Mouse (Mus musculus): ENCODE measurements around the gene R3hdm2. TPM values are rescaled to one million over a fixed set of nuclear protein-coding genes. Genes with fewer than 3 reads are reported as not detected.
A peak's percentile ranks its signal among the peaks of the same experiment; 100 is the strongest.

R3hdm2 gene
- polyA plus RNA-seq, 1 experiment from 2014 or later, result 36.3 TPM

- no peak overlapping the region for H3K27ac ChIP-seq (replicated peaks in 1 of 2; ENCODE audit: control insufficient read depth in 1 of 2, insufficient read depth in 1 of 2, low read depth in 2 of 2, low read length in 2 of 2)
- no peaks in the 10 kb centered on the region for H3K36me3 ChIP-seq (ENCODE audit: control insufficient read depth, insufficient read depth, low read length)
- no peak for ATAC-seq (ENCODE audit: insufficient number of reproducible peaks, insufficient read depth, low FRiP score, low read depth)
- no peak overlapping the region for H3K9ac ChIP-seq (ENCODE audit: low read length)
- no peaks in the 10 kb centered on the region for H3K27me3 ChIP-seq (ENCODE audit: control insufficient read depth, insufficient read depth, low read length)
- no peaks in the 10 kb centered on the region for H3K9me3 ChIP-seq (ENCODE audit: control insufficient read depth, low read length)
- no peak overlapping the region for H3K4me3 ChIP-seq (ENCODE audit: control insufficient read depth in 1 of 2, insufficient read depth in 1 of 2, low read depth in 1 of 2, low read length in 2 of 2)
- no peak overlapping the region for H3K4me2 ChIP-seq (ENCODE audit: low read length)
- H3K4me1 ChIP-seq (ENCODE audit: control insufficient read depth in 2 of 2, insufficient read depth in 2 of 2, low read length in 2 of 2), result peaks cover 2 to 11% of the 10 kb centered on the region in 2 experiments
- WGBS, result 59% methylated on average over 3 of the region's 3 CpGs
Observed at GRCm38 (mm10) chr10:127377700-127378099, 2.4 kb upstream of the R3hdm2 start.

DNA sequence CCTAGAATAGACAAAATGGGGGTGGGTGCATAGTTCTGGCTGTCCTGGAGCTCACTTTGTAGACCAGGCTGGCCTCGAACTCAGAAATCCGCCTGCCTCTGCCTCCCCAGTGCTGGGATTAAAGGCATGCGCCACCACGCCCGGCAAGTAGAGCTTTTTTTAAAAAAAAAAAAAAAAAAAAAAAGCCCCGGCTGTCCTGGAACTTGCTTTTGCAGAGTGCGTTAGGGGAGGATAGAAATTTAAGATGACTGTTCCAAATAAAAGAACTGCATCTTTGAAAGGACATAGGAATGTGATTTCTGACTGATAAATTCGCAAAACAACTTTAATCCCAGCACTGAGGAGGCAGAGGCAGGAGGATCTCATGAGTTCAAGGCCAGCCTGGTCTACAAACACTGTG lies 473 bp upstream of the R3hdm2 start:
- H3K9me3 ChIP-seq (ENCODE audit: control insufficient read depth, low read length), result no peaks in the 10 kb centered on the region
- peak overlapping the region; percentile 64 to 71 for H3K4me3 ChIP-seq (ENCODE audit: control insufficient read depth in 1 of 2, insufficient read depth in 1 of 2, low read depth in 1 of 2, low read length in 2 of 2)
- H3K4me1 ChIP-seq (ENCODE audit: control insufficient read depth in 2 of 2, insufficient read depth in 2 of 2, low read length in 2 of 2), result peaks cover 2 to 19% of the 10 kb centered on the region in 2 experiments
- ATAC-seq (ENCODE audit: insufficient number of reproducible peaks, insufficient read depth, low FRiP score, low read depth), result no peak
- peak overlapping the region; percentile 62 for H3K4me2 ChIP-seq (ENCODE audit: low read length)
- H3K27me3 ChIP-seq (ENCODE audit: control insufficient read depth, insufficient read depth, low read length), result no peaks in the 10 kb centered on the region
- 77% methylated on average over 8 of the region's 8 CpGs for WGBS
- H3K36me3 ChIP-seq (ENCODE audit: control insufficient read depth, insufficient read depth, low read length), result no peaks in the 10 kb centered on the region
- H3K27ac ChIP-seq (replicated peaks in 1 of 2; ENCODE audit: control insufficient read depth in 1 of 2, insufficient read depth in 1 of 2, low read depth in 2 of 2, low read length in 2 of 2), result peak overlapping the region in 1 of 2 experiments; percentile 98; a peak in 1 of 4 replicates
- peak overlapping the region; percentile 94 for H3K9ac ChIP-seq (ENCODE audit: low read length)

- Histone ChIP-seq H3K27me3 (ENCODE audit: control insufficient read depth, insufficient read depth, low read length) (no peaks in the 10 kb centered on the region), H3K36me3 (ENCODE audit: control insufficient read depth, insufficient read depth, low read length) (no peaks in the 10 kb centered on the region), H3K27ac (replicated peaks in 1 of 2; ENCODE audit: control insufficient read depth in 1 of 2, insufficient read depth in 1 of 2, low read depth in 2 of 2, low read length in 2 of 2) (peak overlapping the region; percentile 94 to 98), H3K4me3 (ENCODE audit: control insufficient read depth in 1 of 2, insufficient read depth in 1 of 2, low read depth in 1 of 2, low read length in 2 of 2) (peak overlapping the region; percentile 60 to 71), H3K4me2 (ENCODE audit: low read length) (peak overlapping the region; percentile 79), H3K9ac (ENCODE audit: low read length) (peak overlapping the region; percentile 94), H3K9me3 (ENCODE audit: control insufficient read depth, low read length) (no peaks in the 10 kb centered on the region), H3K4me1 (ENCODE audit: control insufficient read depth in 2 of 2, insufficient read depth in 2 of 2, low read length in 2 of 2) (peaks cover 2 to 30% of the 10 kb centered on the region in 2 experiments)
- ATAC-seq (ENCODE audit: insufficient number of reproducible peaks, insufficient read depth, low FRiP score, low read depth), result peak; percentile 88
- WGBS, result under 1% methylated on average over 45 of the region's 79 CpGs
Observed at GRCm38 (mm10) chr10:127380767-127381742, 928 bp downstream of the R3hdm2 start.

- ATAC-seq (ENCODE audit: insufficient number of reproducible peaks, insufficient read depth, low FRiP score, low read depth), result no peak
- Histone ChIP-seq H3K27ac (replicated peaks in 1 of 2; ENCODE audit: control insufficient read depth in 1 of 2, insufficient read depth in 1 of 2, low read depth in 2 of 2, low read length in 2 of 2) (peak overlapping the region; percentile 94 to 98), H3K9me3 (ENCODE audit: control insufficient read depth, low read length) (no peaks in the 10 kb centered on the region), H3K4me3 (ENCODE audit: control insufficient read depth in 1 of 2, insufficient read depth in 1 of 2, low read depth in 1 of 2, low read length in 2 of 2) (peak overlapping the region; percentile 60 to 71; a peak in 3 of 4 replicates), H3K27me3 (ENCODE audit: control insufficient read depth, insufficient read depth, low read length) (no peaks in the 10 kb centered on the region), H3K9ac (ENCODE audit: low read length) (peak overlapping the region; percentile 94), H3K4me1 (ENCODE audit: control insufficient read depth in 2 of 2, insufficient read depth in 2 of 2, low read length in 2 of 2) (peaks cover 2 to 30% of the 10 kb centered on the region in 2 experiments), H3K4me2 (ENCODE audit: low read length) (peak overlapping the region; percentile 79), H3K36me3 (ENCODE audit: control insufficient read depth, insufficient read depth, low read length) (no peaks in the 10 kb centered on the region)
- WGBS, result 48% methylated on average over 2 of the region's 2 CpGs
Observed at GRCm38 (mm10) chr10:127381743-127382134, 1.6 kb downstream of the R3hdm2 start.

DNA sequence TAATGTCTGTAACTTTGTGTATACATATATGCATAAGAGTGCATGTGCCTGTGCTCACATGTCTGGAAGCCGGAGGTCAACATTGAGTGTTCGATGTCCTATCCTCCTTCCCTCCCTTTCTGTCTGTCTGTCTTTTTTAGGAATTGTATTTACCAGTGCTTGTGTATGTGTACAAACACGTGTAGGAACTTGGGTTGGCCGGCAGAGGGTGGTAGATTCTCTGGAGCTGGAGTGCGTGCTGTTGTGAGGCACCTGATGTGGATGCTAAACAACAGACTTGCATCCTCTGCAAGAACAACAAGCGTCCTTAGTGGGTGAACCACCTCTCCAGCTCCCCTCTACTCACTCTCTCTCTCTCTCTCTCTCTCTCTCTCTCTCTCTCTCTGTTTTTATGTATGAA lies 11.6 kb downstream of the R3hdm2 start:
- Histone ChIP-seq H3K27ac (replicated peaks in 1 of 2; ENCODE audit: control insufficient read depth in 1 of 2, insufficient read depth in 1 of 2, low read depth in 2 of 2, low read length in 2 of 2) (no peak overlapping the region), H3K4me3 (ENCODE audit: control insufficient read depth in 1 of 2, insufficient read depth in 1 of 2, low read depth in 1 of 2, low read length in 2 of 2) (no peak overlapping the region), H3K4me1 (ENCODE audit: control insufficient read depth in 2 of 2, insufficient read depth in 2 of 2, low read length in 2 of 2) (no peaks in the 10 kb centered on the region), H3K9ac (ENCODE audit: low read length) (no peak overlapping the region), H3K4me2 (ENCODE audit: low read length) (no peak overlapping the region), H3K27me3 (ENCODE audit: control insufficient read depth, insufficient read depth, low read length) (no peaks in the 10 kb centered on the region), H3K9me3 (ENCODE audit: control insufficient read depth, low read length) (no peaks in the 10 kb centered on the region), H3K36me3 (ENCODE audit: control insufficient read depth, insufficient read depth, low read length) (peaks cover 37% of the 10 kb centered on the region)
- ATAC-seq (ENCODE audit: insufficient number of reproducible peaks, insufficient read depth, low FRiP score, low read depth), result no peak
- WGBS, result 78% methylated on average over 6 of the region's 6 CpGs

- Histone ChIP-seq H3K4me2 (ENCODE audit: low read length) (no peak overlapping the region), H3K9ac (ENCODE audit: low read length) (no peak overlapping the region), H3K4me1 (ENCODE audit: control insufficient read depth in 2 of 2, insufficient read depth in 2 of 2, low read length in 2 of 2) (no peaks in the 10 kb centered on the region), H3K27ac (replicated peaks in 1 of 2; ENCODE audit: control insufficient read depth in 1 of 2, insufficient read depth in 1 of 2, low read depth in 2 of 2, low read length in 2 of 2) (no peak overlapping the region), H3K4me3 (ENCODE audit: control insufficient read depth in 1 of 2, insufficient read depth in 1 of 2, low read depth in 1 of 2, low read length in 2 of 2) (no peak overlapping the region), H3K9me3 (ENCODE audit: control insufficient read depth, low read length) (no peaks in the 10 kb centered on the region), H3K27me3 (ENCODE audit: control insufficient read depth, insufficient read depth, low read length) (no peaks in the 10 kb centered on the region), H3K36me3 (ENCODE audit: control insufficient read depth, insufficient read depth, low read length) (peaks cover 54% of the 10 kb centered on the region)
- no peak for ATAC-seq (ENCODE audit: insufficient number of reproducible peaks, insufficient read depth, low FRiP score, low read depth)
- WGBS, result 94% methylated on average over 3 of the region's 3 CpGs
Observed at GRCm38 (mm10) chr10:127404701-127405100, 24.6 kb downstream of the R3hdm2 start.

DNA sequence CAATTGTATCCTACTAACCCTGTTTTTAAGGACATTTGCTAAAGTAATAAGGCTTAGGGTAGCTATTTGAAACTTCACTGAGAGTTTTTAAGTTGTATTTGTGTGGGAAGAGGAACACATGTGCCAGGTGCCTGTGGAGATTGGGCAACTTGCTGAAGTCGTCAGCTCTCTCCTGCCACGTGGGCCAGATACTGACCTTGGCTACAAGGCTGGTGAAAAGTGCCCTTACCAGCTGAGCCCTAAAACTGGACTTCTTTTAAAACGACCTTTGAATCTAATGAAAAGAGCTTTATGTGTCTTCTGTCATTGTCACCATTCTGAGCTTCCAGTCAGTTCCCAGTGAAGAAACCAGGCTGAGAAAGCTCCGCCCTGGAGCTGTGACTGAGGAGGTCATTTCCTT lies 27.3 kb downstream of the R3hdm2 start:
- Histone ChIP-seq H3K4me2 (ENCODE audit: low read length) (no peak overlapping the region), H3K27me3 (ENCODE audit: control insufficient read depth, insufficient read depth, low read length) (no peaks in the 10 kb centered on the region), H3K27ac (replicated peaks in 1 of 2; ENCODE audit: control insufficient read depth in 1 of 2, insufficient read depth in 1 of 2, low read depth in 2 of 2, low read length in 2 of 2) (no peak overlapping the region), H3K4me3 (ENCODE audit: control insufficient read depth in 1 of 2, insufficient read depth in 1 of 2, low read depth in 1 of 2, low read length in 2 of 2) (no peak overlapping the region), H3K36me3 (ENCODE audit: control insufficient read depth, insufficient read depth, low read length) (peaks cover 27% of the 10 kb centered on the region), H3K9ac (ENCODE audit: low read length) (no peak overlapping the region), H3K4me1 (ENCODE audit: control insufficient read depth in 2 of 2, insufficient read depth in 2 of 2, low read length in 2 of 2) (peaks cover 8 to 22% of the 10 kb centered on the region in 2 experiments), H3K9me3 (ENCODE audit: control insufficient read depth, low read length) (no peaks in the 10 kb centered on the region)
- 62% methylated on average over 4 of the region's 4 CpGs for WGBS
- ATAC-seq (ENCODE audit: insufficient number of reproducible peaks, insufficient read depth, low FRiP score, low read depth), result no peak

All from heart, embryonic 14.5 days (tissue).